Mouse (Mus musculus) neutrophil, adult 5-6 weeks (primary cell): ENCODE data around the gene Rho. TPM values are rescaled to one million over a fixed set of nuclear protein-coding genes. Genes with fewer than 3 reads are reported as not detected.

Experiments used
- ATAC-seq: fragments of 151-379, 151-347 bp; 2 replicates; pipeline ENCODE4 v1.8.0; 2017; ENCODE audit warnings: mild to moderate bottlenecking, moderate TSS enrichment; ENCODE audit not compliant: insufficient number of reproducible peaks, poor library complexity, low FRiP score, severe bottlenecking; ENCODE audit errors: extremely low read depth
- total RNA-seq: library from RNA; stranded (forward); fragments of 200-1000 nt; gene quantifications from 2 replicates; pipeline ENCODE4 v1.2.3, GENCODE M21; 2017

The Rho gene
- total RNA-seq, 1 experiment from 2014 or later = 0.12 TPM

DNA sequence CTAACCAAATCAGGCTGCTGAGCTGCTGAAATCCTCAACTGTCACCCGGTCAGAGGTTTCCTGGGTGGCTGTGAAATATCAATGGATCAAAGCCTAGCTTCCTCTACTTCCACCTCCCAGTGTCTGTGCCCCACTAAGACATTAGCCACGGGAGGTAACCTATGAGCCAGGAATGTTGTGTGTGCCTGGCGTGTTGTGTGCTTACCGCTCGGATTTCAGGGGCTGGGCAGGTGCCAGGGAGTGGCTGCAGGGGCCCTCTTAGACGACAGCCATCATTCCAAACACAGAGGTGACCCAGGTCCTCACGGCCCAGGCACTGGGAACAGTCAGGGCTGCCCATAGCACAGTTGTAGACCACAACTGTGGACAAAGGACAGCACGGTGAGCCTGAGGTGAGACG is 37.6 kb downstream of the Rho start:
- no peak for ATAC-seq

- ATAC-seq = peak; percentile 45; the same call in 1 of the 2 replicates
Observed at GRCm38 (mm10) chr6:115969952-115970351, 38.4 kb downstream of the Rho start.

DNA sequence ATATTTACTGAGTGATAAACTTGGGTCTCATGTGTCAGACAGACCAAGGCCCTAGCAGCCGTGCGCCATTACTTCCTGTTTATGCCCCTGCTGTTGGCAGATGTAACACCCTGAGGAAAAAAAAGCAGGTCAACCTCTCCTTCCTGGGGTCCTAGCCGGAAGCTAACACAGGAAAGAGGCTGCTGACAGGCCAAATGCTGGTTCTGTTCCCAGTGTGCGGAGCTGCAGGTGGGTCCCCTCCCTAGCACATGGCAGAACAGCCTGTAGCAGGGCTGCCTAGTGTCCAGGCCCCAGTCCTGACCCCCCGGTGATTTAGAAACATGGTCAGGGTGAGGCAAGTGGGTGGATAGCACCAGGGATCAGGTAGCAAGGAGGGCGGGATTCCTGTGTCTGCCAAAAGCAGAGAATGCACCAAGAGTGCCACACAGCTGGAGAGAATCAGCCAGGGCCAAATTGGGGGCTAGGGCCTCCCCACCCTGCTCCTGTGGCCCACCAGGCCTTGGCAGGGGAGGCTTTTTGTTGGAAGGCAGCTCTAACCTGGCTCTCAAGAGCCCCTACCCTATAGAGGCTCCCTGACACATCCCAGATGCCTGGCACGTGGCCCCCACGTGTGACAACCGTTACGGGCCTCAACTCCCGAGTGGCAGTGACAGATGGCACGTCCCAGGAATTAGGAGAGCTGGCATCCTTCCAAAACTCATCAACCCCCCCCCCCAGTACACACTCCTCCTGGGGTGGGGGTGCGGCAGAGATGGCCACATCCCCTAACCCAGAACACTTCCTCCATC is 39.9 kb downstream of the Rho start:
- no peak for ATAC-seq

DNA sequence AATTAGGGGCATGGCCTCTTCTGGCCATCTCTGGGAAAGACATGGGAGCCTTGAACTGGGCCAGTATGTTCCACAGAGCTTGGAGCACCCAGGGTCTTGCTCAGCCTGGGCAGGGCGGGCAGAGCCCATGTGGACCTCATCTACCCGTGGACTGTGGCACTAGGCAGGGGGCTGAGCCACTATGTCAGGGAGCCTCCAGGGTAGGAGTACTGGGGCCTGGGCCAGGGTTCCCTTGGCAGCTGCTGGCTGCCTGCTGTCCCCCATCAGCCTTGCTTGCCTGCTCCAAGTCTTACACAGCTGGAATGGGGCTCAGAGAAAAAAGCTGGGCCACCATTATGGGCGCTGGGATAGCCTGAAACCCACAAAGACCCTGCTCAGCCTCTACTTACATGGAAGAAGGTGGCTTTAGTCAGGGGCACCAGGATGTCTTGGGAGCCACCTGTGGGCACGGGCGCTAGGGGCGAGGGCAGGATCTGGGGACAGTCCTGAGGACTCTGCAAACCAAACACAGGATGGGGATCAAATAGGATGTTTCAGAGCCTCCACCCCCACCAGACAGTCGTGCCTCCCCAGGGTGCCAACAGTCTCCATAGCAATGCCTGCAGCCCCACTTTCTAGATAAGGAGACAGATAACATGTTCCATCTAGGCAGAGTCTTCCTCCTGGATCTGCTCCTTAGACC is 40.7 kb downstream of the Rho start:
- ATAC-seq = no peak

DNA sequence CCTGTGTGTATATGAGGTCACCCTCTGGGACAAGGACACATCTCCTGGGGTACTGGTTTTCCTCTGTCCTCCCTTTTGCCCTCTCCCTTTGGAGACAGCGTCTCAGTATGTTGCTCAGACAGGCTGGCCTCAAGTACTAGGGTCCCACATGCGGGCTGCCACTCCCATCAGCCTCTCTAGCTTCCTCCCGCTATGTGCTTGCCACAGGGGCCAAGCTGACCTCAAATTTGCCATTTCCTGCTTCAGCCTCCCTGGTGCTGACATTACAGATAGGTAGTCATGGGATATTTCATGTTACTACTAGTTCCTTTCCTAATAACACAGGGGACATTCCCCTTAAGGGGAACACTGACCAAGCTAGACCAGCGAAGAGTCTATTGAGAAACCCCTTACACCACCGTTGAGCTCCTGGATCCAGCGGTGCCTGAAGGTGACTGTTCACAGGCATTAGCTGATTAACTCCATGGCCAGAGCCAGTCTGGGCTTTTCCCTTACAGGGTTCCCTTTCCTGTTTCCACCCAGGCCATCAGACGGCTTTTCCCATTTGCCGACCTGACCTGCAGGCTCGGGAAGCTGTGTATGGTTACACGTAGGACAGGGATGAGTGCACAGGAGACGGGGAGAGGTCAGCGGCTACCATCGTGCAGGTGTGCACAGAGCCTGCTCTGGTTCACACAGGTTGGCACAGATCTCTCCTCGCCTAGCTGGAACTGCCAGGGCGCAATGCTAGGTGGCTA is 41.8 kb downstream of the Rho start:
- no peak for ATAC-seq

DNA sequence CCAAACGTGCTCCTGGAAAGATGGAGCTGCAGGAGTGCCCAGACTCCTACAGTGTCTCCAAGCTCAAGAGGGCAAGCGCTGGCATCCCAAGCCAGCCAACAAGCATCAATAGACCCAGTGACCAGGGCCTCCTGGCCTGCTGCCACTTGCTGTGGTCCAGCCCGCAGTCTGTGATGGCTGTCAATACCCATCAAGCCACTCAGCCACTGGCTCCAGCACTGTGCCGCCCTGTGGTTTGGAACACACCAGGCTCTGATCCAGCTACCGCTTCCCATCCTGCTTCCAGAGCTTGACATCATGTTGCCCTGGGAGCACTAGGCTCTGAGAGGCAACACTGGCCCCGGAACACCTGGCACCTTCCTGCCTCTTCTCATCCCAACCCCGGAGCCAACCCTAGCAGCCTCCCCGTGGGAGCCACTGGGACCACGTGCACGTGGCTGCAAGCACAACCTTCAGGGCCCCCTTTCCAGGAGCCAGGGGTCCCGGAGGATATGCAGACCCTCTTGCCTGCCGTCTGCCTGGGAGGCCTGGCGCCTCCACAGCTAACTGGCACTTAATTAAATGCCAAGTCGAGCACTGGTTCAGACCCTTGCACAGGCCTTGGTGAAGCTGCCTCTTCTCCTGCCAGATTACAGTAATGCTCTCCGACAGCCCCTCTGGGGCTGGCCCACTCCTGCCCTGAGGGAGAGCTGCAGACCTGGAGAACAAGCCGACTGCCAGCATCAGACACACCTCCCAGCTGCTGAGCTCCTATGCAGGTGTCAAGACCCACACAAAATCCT is 42.5 kb downstream of the Rho start:
- no peak for ATAC-seq

DNA sequence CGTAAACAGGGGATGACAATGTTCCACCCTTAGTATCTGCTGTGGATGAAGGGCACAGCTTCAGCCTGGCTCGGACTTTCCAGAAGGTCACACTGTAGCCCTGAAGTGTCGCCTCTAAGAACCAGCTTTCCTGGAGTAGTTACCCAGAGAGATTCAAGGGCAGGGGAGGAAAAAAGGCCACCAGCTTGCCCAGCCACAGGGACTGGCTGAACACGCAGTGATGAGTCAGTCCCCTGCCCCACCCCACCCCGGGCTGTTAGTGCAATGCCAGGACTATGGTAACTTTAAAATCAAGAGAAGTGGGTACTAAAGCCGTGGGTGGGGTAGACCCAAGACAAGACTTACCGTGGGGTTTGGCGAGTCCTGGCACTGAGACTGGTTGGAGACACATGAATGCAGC is 44.1 kb downstream of the Rho start:
- no peak for ATAC-seq

GRCm38 (mm10) chr6:115977810-115978209 is 46.3 kb downstream of the Rho start:
- ATAC-seq = no peak

- no peak for ATAC-seq
Observed at GRCm38 (mm10) chr6:115978596-115978995, 47.0 kb downstream of the Rho start.

DNA sequence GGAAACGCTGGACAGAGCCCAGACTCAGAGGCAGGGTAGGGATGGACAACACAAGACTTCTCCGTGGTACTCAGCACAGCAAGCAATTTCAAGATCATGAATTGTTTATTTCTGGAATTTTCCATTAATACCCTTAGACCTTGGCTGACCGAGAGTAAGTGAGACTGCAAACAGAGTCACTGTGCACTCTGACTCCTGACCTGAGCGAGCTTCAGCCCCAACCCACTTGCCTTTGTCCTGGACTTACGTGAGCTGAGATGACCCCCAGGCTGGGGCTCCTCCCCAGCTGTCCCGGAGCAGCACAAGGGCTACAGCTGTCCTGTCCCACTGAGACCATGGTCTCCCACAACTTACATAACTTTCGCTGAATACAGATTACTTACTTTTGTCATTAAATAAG is 51.3 kb downstream of the Rho start:
- ATAC-seq = no peak

GRCm38 (mm10) chr6:115983306-115984038 is 51.9 kb downstream of the Rho start:
- ATAC-seq = no peak

DNA sequence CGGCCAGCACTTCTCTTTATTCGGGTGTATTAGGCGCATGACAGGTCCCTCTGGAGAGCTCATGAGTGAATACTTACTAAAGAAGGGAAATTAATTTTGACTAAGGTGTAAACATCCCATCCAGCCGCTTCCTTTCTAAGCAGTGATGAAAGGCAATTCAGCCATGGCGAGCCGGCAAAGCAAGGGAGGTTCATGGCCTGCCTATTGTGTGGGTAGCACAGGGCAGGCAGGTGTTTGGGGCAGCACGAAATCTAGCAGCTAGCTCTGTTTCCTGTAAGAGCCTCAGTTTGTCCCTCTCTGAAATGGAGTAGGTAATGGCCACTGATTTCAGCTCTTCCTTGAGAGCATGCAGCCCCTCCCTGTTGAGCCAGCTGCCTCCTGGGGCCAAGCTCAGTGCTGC is 53.0 kb downstream of the Rho start:
- ATAC-seq = no peak

DNA sequence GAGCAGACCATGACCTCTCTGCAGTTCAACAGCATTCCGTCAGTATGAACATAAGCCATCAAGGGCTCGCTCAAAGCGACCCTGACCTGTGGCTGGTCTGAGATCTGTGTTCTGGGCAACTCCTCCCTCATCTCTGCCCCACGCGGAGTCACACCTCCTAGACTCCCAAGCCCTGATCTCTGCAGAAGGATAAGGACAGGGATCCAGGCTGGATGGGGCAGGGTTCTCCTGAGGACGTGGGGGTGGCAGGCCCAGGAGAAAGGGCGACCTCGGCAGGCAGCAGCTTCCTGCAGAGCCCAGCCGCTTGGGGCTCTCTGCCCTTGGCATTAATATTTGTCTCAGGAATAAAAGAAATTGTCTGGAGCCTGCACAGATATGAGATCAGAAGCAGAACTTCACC is 54.1 kb downstream of the Rho start:
- ATAC-seq = no peak

GRCm38 (mm10) chr6:115986472-115987095 is 55.0 kb downstream of the Rho start:
- no peak for ATAC-seq

DNA sequence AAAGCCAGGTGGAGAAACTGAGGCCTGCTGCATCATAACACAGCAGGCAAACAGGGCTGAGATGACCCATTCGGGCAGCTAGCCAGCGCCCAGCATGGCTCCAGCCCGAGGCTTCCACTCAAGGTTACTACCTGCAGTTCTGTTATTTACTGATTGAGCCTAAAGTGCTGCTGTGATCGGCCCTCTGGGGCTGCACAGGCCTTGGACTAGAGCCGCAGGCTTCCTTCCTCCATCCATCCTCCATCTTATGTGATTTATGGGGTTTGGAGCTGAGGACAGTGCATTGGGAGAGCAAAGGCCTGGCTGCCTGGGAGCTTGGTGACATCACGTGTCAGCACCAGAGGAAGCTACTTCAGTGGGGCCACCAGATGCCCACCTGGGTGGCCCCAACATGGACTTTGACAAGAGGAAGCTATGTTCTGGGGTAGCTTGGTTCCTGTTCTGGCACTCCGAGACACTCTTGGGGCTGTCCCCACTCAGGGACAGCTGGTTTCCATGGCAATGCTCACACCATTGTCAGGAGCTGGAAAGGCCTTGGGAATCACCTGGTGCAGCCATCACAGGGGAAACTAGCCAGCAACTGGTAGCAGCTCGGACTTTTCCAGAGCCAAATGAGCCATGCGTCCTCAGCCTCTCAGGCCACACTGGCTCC is 55.7 kb downstream of the Rho start:
- peak; percentile 9; the same call in 1 of the 2 replicates for ATAC-seq

GRCm38 (mm10) chr6:115989032-115989431 is 57.5 kb downstream of the Rho start:
- no peak for ATAC-seq

DNA sequence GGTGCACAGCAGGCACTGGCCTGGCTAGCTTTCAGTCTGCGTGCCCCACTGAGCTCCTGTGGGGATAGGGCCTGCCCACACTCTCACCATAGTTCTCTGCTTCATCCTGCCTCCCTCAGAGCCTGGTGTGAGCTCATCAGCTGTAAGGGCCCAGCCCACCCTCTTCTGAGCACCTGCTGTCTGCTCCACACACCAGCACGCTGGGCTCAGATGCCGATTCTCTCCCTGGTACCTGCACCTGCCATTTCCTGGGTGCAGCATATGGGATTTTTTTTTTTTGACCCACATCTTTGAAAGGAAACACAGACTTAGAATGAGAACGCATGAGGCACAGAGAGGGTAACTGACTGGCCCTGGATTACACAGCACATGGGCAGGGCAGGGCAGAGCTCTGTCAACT is 58.1 kb downstream of the Rho start:
- no peak for ATAC-seq
